Mouse (Mus musculus) lung, postnatal 4 days (tissue): ENCODE results near the gene Gabrb3.
"Not testable (repeated sequence)": the region's sequence is repeated elsewhere in the genome, so short reads cannot be mapped to it uniquely, and the experiment has no call there.

Experiments
- DNase-seq, 2 experiments: peaks; one replicate each; pipeline ENCODE4 v3.0.0; 2021

Gabrb3 gene

GRCm38 (mm10) chr7:57706976-57707740, 287.7 kb downstream of the Gabrb3 start:
- no peak for DNase-seq

DNA sequence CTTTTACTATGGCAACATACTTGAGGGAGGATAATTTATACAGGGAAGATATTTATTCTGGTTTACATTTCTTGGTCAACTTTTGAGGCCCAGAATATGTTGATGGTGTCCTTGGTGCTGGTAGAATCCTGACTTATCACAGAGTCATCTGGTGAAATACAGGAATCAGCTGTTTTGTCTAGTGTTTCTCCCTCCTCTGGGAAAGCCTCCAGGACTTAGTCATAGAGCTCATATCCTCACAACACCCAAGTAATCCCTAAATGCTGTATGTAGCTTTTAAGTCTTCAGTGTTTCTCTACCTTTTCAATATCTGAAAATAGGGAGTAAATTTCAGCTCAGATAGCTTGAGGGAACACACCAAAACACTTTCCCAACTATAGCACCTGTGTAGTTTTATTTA, 292.2 kb downstream of the Gabrb3 start:
- DNase-seq: no peak

GRCm38 (mm10) chr7:57746836-57747235, 327.3 kb downstream of the Gabrb3 start:
- DNase-seq: no peak

GRCm38 (mm10) chr7:57760466-57760865, 341.0 kb downstream of the Gabrb3 start:
- no peak for DNase-seq

DNA sequence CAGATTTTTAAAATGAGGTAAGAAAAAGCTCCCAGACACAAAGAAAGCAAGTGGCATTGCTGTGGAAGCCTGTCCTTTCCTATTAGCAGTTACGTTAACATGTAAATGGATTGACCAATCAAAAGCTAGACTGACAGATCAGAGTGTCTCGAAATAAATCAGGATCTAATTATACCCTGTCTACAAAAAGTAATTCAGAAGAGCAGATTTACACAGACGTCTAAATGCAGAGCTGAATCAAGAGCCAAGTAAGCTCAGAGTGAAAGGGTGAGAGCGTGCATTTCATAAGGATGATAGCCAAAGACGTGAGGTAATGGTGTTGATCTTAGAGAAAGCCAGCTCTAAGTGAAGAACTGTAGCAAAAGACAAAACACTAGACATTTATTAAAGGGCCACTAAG, 359.3 kb downstream of the Gabrb3 start:
- DNase-seq: no peak

DNA sequence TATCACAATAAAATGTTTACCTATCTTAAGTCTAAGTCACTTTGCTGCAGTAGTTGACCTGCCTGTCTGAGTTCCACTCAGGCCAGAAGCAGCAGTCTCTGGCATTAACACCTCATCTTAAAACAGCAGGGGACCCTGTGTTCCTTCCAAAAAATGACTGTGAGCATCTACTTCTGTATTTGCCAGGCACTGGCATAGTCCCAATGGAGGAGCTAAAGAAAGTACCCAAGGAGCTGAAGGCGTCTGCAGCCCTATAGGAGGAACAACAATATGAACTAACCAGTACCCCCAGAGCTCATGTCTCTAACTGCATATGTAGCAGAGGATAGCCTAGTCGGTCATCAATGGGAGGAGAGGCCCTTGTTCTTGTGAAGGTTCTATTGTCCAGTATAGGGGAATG, 366.6 kb downstream of the Gabrb3 start:
- DNase-seq: not testable (repeated sequence)

DNA sequence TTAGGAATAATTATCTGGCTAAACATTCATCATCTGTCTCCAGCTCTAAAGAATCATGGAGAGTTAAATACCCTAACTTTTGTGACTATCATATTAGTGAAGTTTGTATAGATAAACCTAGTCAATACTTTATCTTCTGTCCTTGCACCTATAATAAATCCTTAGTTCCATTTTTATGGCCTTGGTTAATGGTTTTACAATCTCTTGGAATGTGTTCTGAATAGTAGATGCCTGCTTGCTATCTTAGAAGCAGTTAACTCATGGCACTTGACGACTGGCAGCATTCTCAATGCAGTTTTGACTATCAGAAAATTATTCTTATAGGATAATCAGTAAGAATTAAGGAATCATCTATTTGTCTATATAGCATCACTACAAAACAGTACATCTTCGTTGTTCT, 368.0 kb downstream of the Gabrb3 start:
- no peak for DNase-seq

- no peak for DNase-seq
Observed at GRCm38 (mm10) chr7:57803266-57803665, 383.8 kb downstream of the Gabrb3 start.

- no peak for DNase-seq
Observed at GRCm38 (mm10) chr7:57813716-57814115, 394.2 kb downstream of the Gabrb3 start.

DNA sequence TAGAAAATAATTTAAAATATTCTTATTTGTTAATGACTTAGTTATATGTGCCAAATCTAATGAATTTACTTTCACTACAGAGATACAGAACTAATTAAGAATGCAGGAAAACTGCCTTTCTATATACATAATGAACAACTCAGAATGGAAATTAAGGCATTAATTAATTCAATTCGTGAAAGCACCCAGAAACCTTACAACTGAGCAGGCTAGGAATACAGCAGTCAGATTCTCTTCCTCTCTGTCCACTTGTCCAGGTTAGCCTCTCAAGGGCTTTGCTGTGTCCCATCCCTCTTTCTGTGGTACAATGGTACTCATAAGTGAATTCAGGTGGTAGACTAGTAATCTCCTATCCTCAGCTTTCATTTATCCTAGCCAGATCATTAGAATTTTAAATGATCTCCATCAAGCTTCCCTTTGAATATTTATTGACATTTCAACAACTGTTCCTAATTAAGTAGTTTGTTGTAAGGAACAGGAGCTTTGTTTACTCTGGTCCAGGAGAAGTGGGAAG, 422.9 kb downstream of the Gabrb3 start:
- no peak for DNase-seq

- no peak for DNase-seq
Observed at GRCm38 (mm10) chr7:57867951-57868350, 448.5 kb downstream of the Gabrb3 start.
